In genomic region chr2:25157655-25158054, GRCm38 (mm10) we compare ENCODE assay signal across 10 mouse cellular contexts. TPM values are rescaled to one million over a fixed set of nuclear protein-coding genes. Genes with fewer than 3 reads are reported as not detected.
DNase-seq lines count a peak whose midpoint lies in the region; ATAC-seq and TF ChIP-seq lines count a peak whose summit lies in the region.
"Had no signal": no experiment of that assay in that cellular context is flagged by ENCODE, and none has a peak within 500 bp of the region (broad histone marks: within the 10 kb centered on the region; RNA-seq: fewer than 3 reads in every experiment).

No protein-coding gene starts in this region.

- dilution Hi-C loops in CH12.LX (cut with MboI; ENCODE audit: extremely low pct_ligation_motif_present, extremely low pct_unique_long_range_greater_than_20kb, low sequenced_read_pairs) = no loop called here

- in situ Hi-C loops in CH12.LX (cut with MboI; ENCODE audit: low pct_ligation_motif_present, low pct_unique_long_range_greater_than_20kb, low sequenced_read_pairs) = no loop called here

- no peaks in the 10 kb centered on the region for H3K9me3 ChIP-seq in hindbrain, embryonic 14.5 days (ENCODE audit: control insufficient read depth, low read length)
- no peaks in the 10 kb centered on the region for H3K9me3 ChIP-seq in hindbrain, embryonic 13.5 days
- H3K9me3 ChIP-seq in CH12.LX (replicated peaks; ENCODE audit: low read length) = no peaks in the 10 kb centered on the region
- H3K9me3 ChIP-seq in intestine, embryonic 16.5 days (ENCODE audit: control insufficient read depth, low read length) = no peaks in the 10 kb centered on the region
- H3K9me3 ChIP-seq in neural tube, embryonic 15.5 days (replicated peaks) = no peaks in the 10 kb centered on the region
- H3K9me3 ChIP-seq: neural tube, embryonic 13.5 days had no signal

- no peak for TF ChIP-seq EP300 in CH12.LX (IDR thresholded peaks at IDR 0.05; ENCODE audit: low read length)

- H3K4me3 ChIP-seq in hindbrain, embryonic 14.5 days (replicated peaks; ENCODE audit: low read length) = no peak overlapping the region
- no peak overlapping the region for H3K4me3 ChIP-seq in hindbrain, embryonic 13.5 days
- no peak overlapping the region for H3K4me3 ChIP-seq in CH12.LX (replicated peaks in 1 of 3; ENCODE audit: low read depth in 2 of 3, low read length in 2 of 3, poor library complexity in 1 of 3)
- no peak overlapping the region for H3K4me3 ChIP-seq in intestine, embryonic 16.5 days (ENCODE audit: low read length)
- no peak overlapping the region for H3K4me3 ChIP-seq in neural tube, embryonic 15.5 days (replicated peaks)
- H3K4me3 ChIP-seq: neural tube, embryonic 13.5 days had no signal

- no peaks in the 10 kb centered on the region for H3K36me3 ChIP-seq in hindbrain, embryonic 14.5 days (replicated peaks; ENCODE audit: control insufficient read depth, insufficient read depth)
- H3K36me3 ChIP-seq in hindbrain, embryonic 13.5 days = no peaks in the 10 kb centered on the region
- H3K36me3 ChIP-seq in CH12.LX (replicated peaks in 1 of 2; ENCODE audit: control insufficient read depth in 1 of 2, insufficient read depth in 1 of 2, low read length in 1 of 2) = no peaks in the 10 kb centered on the region
- H3K36me3 ChIP-seq in intestine, embryonic 16.5 days (ENCODE audit: control insufficient read depth, insufficient read depth, low read length) = no peaks in the 10 kb centered on the region
- no peaks in the 10 kb centered on the region for H3K36me3 ChIP-seq in neural tube, embryonic 15.5 days
- H3K36me3 ChIP-seq: neural tube, embryonic 13.5 days had no signal

- H3K4me2 ChIP-seq in hindbrain, embryonic 14.5 days (replicated peaks) = no peak overlapping the region
- no peak overlapping the region for H3K4me2 ChIP-seq in hindbrain, embryonic 13.5 days
- H3K4me2 ChIP-seq in CH12.LX (ENCODE audit: insufficient read depth, low read depth, poor library complexity, severe bottlenecking) = no peak overlapping the region
- H3K4me2 ChIP-seq in intestine, embryonic 16.5 days (ENCODE audit: low read depth, low read length) = no peak overlapping the region
- H3K4me2 ChIP-seq in neural tube, embryonic 15.5 days = no peak overlapping the region
- H3K4me2 ChIP-seq: neural tube, embryonic 13.5 days had no signal

- 49% methylated on average over 2 of the region's 2 CpGs for WGBS in hindbrain, embryonic 14.5 days
- WGBS in hindbrain, embryonic 13.5 days = 55% methylated on average over 2 of the region's 2 CpGs
- WGBS in intestine, embryonic 16.5 days = 54% methylated on average over 2 of the region's 2 CpGs
- 58% methylated on average over 2 of the region's 2 CpGs for WGBS in neural tube, embryonic 15.5 days

- peak; percentile 66 to 72; a peak in 3 of 4 replicates for TF ChIP-seq CTCF in CH12.LX (conservative IDR thresholded peaks at IDR 0.05 in 1 of 2, IDR thresholded peaks at IDR 0.05 in 1 of 2; ENCODE audit: low read depth in 2 of 2, low read length in 2 of 2)

- TF ChIP-seq POLR2A in CH12.LX (IDR thresholded peaks at IDR 0.05; ENCODE audit: low read depth, low read length) = no peak

- ATAC-seq in hindbrain, embryonic 14.5 days (ENCODE audit: low FRiP score) = no peak
- no peak for ATAC-seq in hindbrain, embryonic 13.5 days (ENCODE audit: low FRiP score)
- peak; percentile 71 for ATAC-seq in erythroblast, adult 5-6 weeks (replicated peaks; ENCODE audit: low FRiP score, poor library complexity, severe bottlenecking)
- ATAC-seq in intestine, embryonic 16.5 days = no peak
- no peak for ATAC-seq in neural tube, embryonic 15.5 days (ENCODE audit: low FRiP score)

- DNase-seq in hindbrain, embryonic 14.5 days (ENCODE audit: low spot score) = peak; percentile 73
- DNase-seq in 3T3-L1 (ENCODE audit: low read depth, low spot score) (peak; percentile 75), CH12.LX (ENCODE audit: extremely low read depth) (peak; percentile 70)
- peak; percentile 84 for DNase-seq in naive thymus-derived CD4-positive, alpha-beta T cell, adult 2 months (ENCODE audit: low read depth)

- no peaks in the 10 kb centered on the region for H3K79me2 ChIP-seq in CH12.LX (replicated peaks; ENCODE audit: control insufficient read depth, extremely low read depth, insufficient read depth, poor library complexity, severe bottlenecking)

- TF ChIP-seq RAD21 in CH12.LX (IDR thresholded peaks at IDR 0.05; ENCODE audit: low read depth, low read length) = peak; percentile 26

- H3K27me3 ChIP-seq in hindbrain, embryonic 14.5 days (ENCODE audit: control insufficient read depth, insufficient read depth, low read length) = no peaks in the 10 kb centered on the region
- no peaks in the 10 kb centered on the region for H3K27me3 ChIP-seq in hindbrain, embryonic 13.5 days
- peaks cover 2% of the 10 kb centered on the region for H3K27me3 ChIP-seq in CH12.LX (replicated peaks)
- no peaks in the 10 kb centered on the region for H3K27me3 ChIP-seq in intestine, embryonic 16.5 days (replicated peaks; ENCODE audit: control insufficient read depth, insufficient read depth, low read length)
- no peaks in the 10 kb centered on the region for H3K27me3 ChIP-seq in neural tube, embryonic 15.5 days (replicated peaks)
- H3K27me3 ChIP-seq: neural tube, embryonic 13.5 days had no signal

- H3K27ac ChIP-seq in hindbrain, embryonic 14.5 days = no peak overlapping the region
- no peak overlapping the region for H3K27ac ChIP-seq in hindbrain, embryonic 13.5 days
- no peak overlapping the region for H3K27ac ChIP-seq in CH12.LX (ENCODE audit: insufficient read depth, low read depth)
- H3K27ac ChIP-seq in intestine, embryonic 16.5 days (ENCODE audit: low read length) = no peak overlapping the region
- H3K27ac ChIP-seq in neural tube, embryonic 15.5 days (replicated peaks) = no peak overlapping the region
- H3K27ac ChIP-seq: neural tube, embryonic 13.5 days had no signal

- no peak overlapping the region for H3K9ac ChIP-seq in hindbrain, embryonic 14.5 days
- H3K9ac ChIP-seq in hindbrain, embryonic 13.5 days = no peak overlapping the region
- H3K9ac ChIP-seq in CH12.LX (ENCODE audit: insufficient read depth, low read depth) = no peak overlapping the region
- no peak overlapping the region for H3K9ac ChIP-seq in intestine, embryonic 16.5 days (ENCODE audit: low read depth, low read length)
- no peak overlapping the region for H3K9ac ChIP-seq in neural tube, embryonic 15.5 days (replicated peaks)
- H3K9ac ChIP-seq: neural tube, embryonic 13.5 days had no signal

- H3K4me1 ChIP-seq in hindbrain, embryonic 14.5 days (replicated peaks; ENCODE audit: control insufficient read depth, insufficient read depth, low read length) = no peaks in the 10 kb centered on the region
- H3K4me1 ChIP-seq in hindbrain, embryonic 13.5 days (replicated peaks) = no peaks in the 10 kb centered on the region
- H3K4me1 ChIP-seq in CH12.LX (ENCODE audit: control insufficient read depth in 1 of 2, insufficient read depth in 2 of 2) = no peaks in the 10 kb centered on the region
- peaks cover 6% of the 10 kb centered on the region; the same call in 1 of the 2 replicates for H3K4me1 ChIP-seq in intestine, embryonic 16.5 days (ENCODE audit: control insufficient read depth, insufficient read depth, low read length)
- H3K4me1 ChIP-seq in neural tube, embryonic 15.5 days = no peaks in the 10 kb centered on the region

RNA-seq across cellular contexts. Expression of gene Nrarp, which starts 22.9 kb away (rescaled TPM):
- polyA plus RNA-seq in hindbrain, embryonic 14.5 days (2014; fragmentation: Nextera tagmentation; extraction: Ambion mirVana) = 15.6 and 19.9 TPM in 2 replicates
- polyA plus RNA-seq in hindbrain, embryonic 13.5 days (2015; fragmentation: Nextera tagmentation; extraction: Ambion mirVana) = 21.4 and 24.6 TPM in 2 replicates
- total RNA-seq in CH12.LX (2012; rRNA removed) (3.1 TPM in 2 replicates), CH12.LX (2014; rRNA removed) (0.24 and 0.35 TPM in 2 replicates)
- 0.14 and 0.20 TPM in 2 replicates for polyA plus RNA-seq in CH12.LX (2012; ENCODE audit: insufficient read length, low read depth)
- not detected in 2 replicates for total RNA-seq in erythroblast, adult 5-6 weeks (2015; ENCODE audit: low replicate concordance)
- total RNA-seq in erythroblast, adult 5-6 weeks (2017; ENCODE audit: low replicate concordance) = 0.51 TPM in 1 of 2 replicates, not detected in the other
- polyA plus RNA-seq in intestine, embryonic 16.5 days (2015; fragmentation: Nextera tagmentation; extraction: Ambion mirVana) = 11.0 and 14.4 TPM in 2 replicates
- polyA plus RNA-seq in neural tube, embryonic 15.5 days (2015; fragmentation: Nextera tagmentation; extraction: Ambion mirVana) = 15.0 and 16.8 TPM in 2 replicates

RNA-seq across cellular contexts. Expression of gene Tor4a, which starts 39.0 kb away (rescaled TPM):
- polyA plus RNA-seq in hindbrain, embryonic 14.5 days (2014; fragmentation: Nextera tagmentation; extraction: Ambion mirVana) = 2.0 and 2.2 TPM in 2 replicates
- polyA plus RNA-seq in hindbrain, embryonic 13.5 days (2015; fragmentation: Nextera tagmentation; extraction: Ambion mirVana) = 1.6 and 1.9 TPM in 2 replicates
- total RNA-seq in CH12.LX (2012; rRNA removed) = 17.5 and 20.4 TPM in 2 replicates
- total RNA-seq in CH12.LX (2014; rRNA removed) = 12.6 and 13.1 TPM in 2 replicates
- polyA plus RNA-seq in CH12.LX (2012; ENCODE audit: insufficient read length, low read depth) = 15.3 TPM in 2 replicates
- 3.1 and 5.0 TPM in 2 replicates for total RNA-seq in erythroblast, adult 5-6 weeks (2015; ENCODE audit: low replicate concordance)
- total RNA-seq in erythroblast, adult 5-6 weeks (2017; ENCODE audit: low replicate concordance) = 6.7 and 7.4 TPM in 2 replicates
- polyA plus RNA-seq in intestine, embryonic 16.5 days (2015; fragmentation: Nextera tagmentation; extraction: Ambion mirVana) = 23.0 and 23.4 TPM in 2 replicates
- polyA plus RNA-seq in neural tube, embryonic 15.5 days (2015; fragmentation: Nextera tagmentation; extraction: Ambion mirVana) = 1.6 and 5.9 TPM in 2 replicates

RNA-seq across cellular contexts. Expression of gene Nelfb, which starts 53.6 kb away (rescaled TPM):
- 88.0 and 91.6 TPM in 2 replicates for polyA plus RNA-seq in hindbrain, embryonic 14.5 days (2014; fragmentation: Nextera tagmentation; extraction: Ambion mirVana)
- polyA plus RNA-seq in hindbrain, embryonic 13.5 days (2015; fragmentation: Nextera tagmentation; extraction: Ambion mirVana) = 98.3 and 104 TPM in 2 replicates
- 57.0 and 58.7 TPM in 2 replicates for total RNA-seq in CH12.LX (2012; rRNA removed)
- total RNA-seq in CH12.LX (2014; rRNA removed) = 42.0 and 53.6 TPM in 2 replicates
- polyA plus RNA-seq in CH12.LX (2012; ENCODE audit: insufficient read length, low read depth) = 52.5 and 58.0 TPM in 2 replicates
- total RNA-seq in erythroblast, adult 5-6 weeks (2015; ENCODE audit: low replicate concordance) = 0.77 and 6.1 TPM in 2 replicates
- 19.5 and 25.7 TPM in 2 replicates for total RNA-seq in erythroblast, adult 5-6 weeks (2017; ENCODE audit: low replicate concordance)
- polyA plus RNA-seq in intestine, embryonic 16.5 days (2015; fragmentation: Nextera tagmentation; extraction: Ambion mirVana) = 99.9 and 102 TPM in 2 replicates
- 101 and 105 TPM in 2 replicates for polyA plus RNA-seq in neural tube, embryonic 15.5 days (2015; fragmentation: Nextera tagmentation; extraction: Ambion mirVana)

RNA-seq across cellular contexts. Expression of gene Stpg3, which starts 56.8 kb away (rescaled TPM):
- not detected in 2 replicates for polyA plus RNA-seq in hindbrain, embryonic 14.5 days (2014; fragmentation: Nextera tagmentation; extraction: Ambion mirVana)
- not detected in 2 replicates for polyA plus RNA-seq in hindbrain, embryonic 13.5 days (2015; fragmentation: Nextera tagmentation; extraction: Ambion mirVana)
- total RNA-seq in CH12.LX (2012; rRNA removed) (not detected in 2 replicates), CH12.LX (2014; rRNA removed) (not detected in 2 replicates)
- not detected in 2 replicates for polyA plus RNA-seq in CH12.LX (2012; ENCODE audit: insufficient read length, low read depth)
- not detected in 2 replicates for total RNA-seq in erythroblast, adult 5-6 weeks (2015; ENCODE audit: low replicate concordance)
- total RNA-seq in erythroblast, adult 5-6 weeks (2017; ENCODE audit: low replicate concordance) = 0.34 TPM in 1 of 2 replicates, not detected in the other
- polyA plus RNA-seq in intestine, embryonic 16.5 days (2015; fragmentation: Nextera tagmentation; extraction: Ambion mirVana) = not detected in 2 replicates
- not detected in 2 replicates for polyA plus RNA-seq in neural tube, embryonic 15.5 days (2015; fragmentation: Nextera tagmentation; extraction: Ambion mirVana)
- polyA plus RNA-seq: large intestine, adult 2 months had no signal
